Mouse (Mus musculus): ENCODE results near the gene Cntnap2.
"Not testable (repeated sequence)": the region's sequence is repeated elsewhere in the genome, so short reads cannot be mapped to it uniquely, and the experiment has no call there.

Cntnap2 gene

GRCm38 (mm10) chr6:47175356-47176156 is 2116.4 kb downstream of the Cntnap2 start:
- not testable (repeated sequence) for DNase-seq (ENCODE audit: low read depth, low spot score)

GRCm38 (mm10) chr6:47176157-47176555 is 2117.0 kb downstream of the Cntnap2 start:
- not testable (repeated sequence) for DNase-seq (ENCODE audit: low read depth, low spot score)

GRCm38 (mm10) chr6:47181372-47181771 is 2122.2 kb downstream of the Cntnap2 start:
- DNase-seq (ENCODE audit: low read depth, low spot score) = not testable (repeated sequence)

GRCm38 (mm10) chr6:47182252-47182651 is 2123.1 kb downstream of the Cntnap2 start:
- DNase-seq (ENCODE audit: low read depth, low spot score) = no peak

- DNase-seq (ENCODE audit: low read depth, low spot score) = no peak
Measured at GRCm38 (mm10) chr6:47182756-47183155, 2123.6 kb downstream of the Cntnap2 start.

- DNase-seq (ENCODE audit: low read depth, low spot score) = not testable (repeated sequence)
Measured at GRCm38 (mm10) chr6:47183850-47184249, 2124.7 kb downstream of the Cntnap2 start.

- no peak for DNase-seq (ENCODE audit: low read depth, low spot score)
Measured at GRCm38 (mm10) chr6:47188193-47188592, 2129.0 kb downstream of the Cntnap2 start.

- DNase-seq (ENCODE audit: low read depth, low spot score) = not testable (repeated sequence)
Measured at GRCm38 (mm10) chr6:47188596-47188995, 2129.4 kb downstream of the Cntnap2 start.

GRCm38 (mm10) chr6:47190282-47190681 is 2131.1 kb downstream of the Cntnap2 start:
- DNase-seq (ENCODE audit: low read depth, low spot score) = no peak

GRCm38 (mm10) chr6:47191277-47191800 is 2132.2 kb downstream of the Cntnap2 start:
- DNase-seq (ENCODE audit: low read depth, low spot score) = peak; percentile 29

GRCm38 (mm10) chr6:47191940-47192339 is 2132.8 kb downstream of the Cntnap2 start:
- DNase-seq (ENCODE audit: low read depth, low spot score) = no peak

- DNase-seq (ENCODE audit: low read depth, low spot score) = no peak
Measured at GRCm38 (mm10) chr6:47192478-47192877, 2133.3 kb downstream of the Cntnap2 start.

- DNase-seq (ENCODE audit: low read depth, low spot score) = no peak
Measured at GRCm38 (mm10) chr6:47197570-47197969, 2138.4 kb downstream of the Cntnap2 start.

GRCm38 (mm10) chr6:47200671-47201070 is 2141.5 kb downstream of the Cntnap2 start:
- DNase-seq (ENCODE audit: low read depth, low spot score) = no peak

- no peak for DNase-seq (ENCODE audit: low read depth, low spot score)
Measured at GRCm38 (mm10) chr6:47208031-47208430, 2148.9 kb downstream of the Cntnap2 start.

- no peak for DNase-seq (ENCODE audit: low read depth, low spot score)
Measured at GRCm38 (mm10) chr6:47214731-47215130, 2155.6 kb downstream of the Cntnap2 start.

GRCm38 (mm10) chr6:47223578-47223977 is 2164.4 kb downstream of the Cntnap2 start:
- DNase-seq (ENCODE audit: low read depth, low spot score) = not testable (repeated sequence)

GRCm38 (mm10) chr6:47225391-47225790 is 2166.2 kb downstream of the Cntnap2 start:
- not testable (repeated sequence) for DNase-seq (ENCODE audit: low read depth, low spot score)

- no peak for DNase-seq (ENCODE audit: low read depth, low spot score)
Measured at GRCm38 (mm10) chr6:47227601-47228000, 2168.4 kb downstream of the Cntnap2 start.

- DNase-seq (ENCODE audit: low read depth, low spot score) = no peak
Measured at GRCm38 (mm10) chr6:47228676-47229317, 2169.6 kb downstream of the Cntnap2 start.

- no peak for DNase-seq (ENCODE audit: low read depth, low spot score)
Measured at GRCm38 (mm10) chr6:47231513-47231912, 2172.4 kb downstream of the Cntnap2 start.

- DNase-seq (ENCODE audit: low read depth, low spot score) = peak; percentile 16
Measured at GRCm38 (mm10) chr6:47239376-47239921, 2180.3 kb downstream of the Cntnap2 start.
